Mouse (Mus musculus) adrenal gland (tissue): ENCODE data around the gene Astn1.

Source experiments
- intact Hi-C: fragments of 180-260 bp; cut with DNase I; formaldehyde crosslinking; loops from one replicate; pipeline ENCODE4 v1.15.1; 2025
- microRNA-seq, 2 experiments: library from miRNA; unstranded; fragments of <30 nt; microRNA quantifications; one replicate each; pipeline ENCODE4; 2019

Astn1 gene

GRCm38 (mm10) chr1:158732868-158733496, 370.9 kb downstream of the Astn1 start:
- intact Hi-C loops: no loop called here

DNA sequence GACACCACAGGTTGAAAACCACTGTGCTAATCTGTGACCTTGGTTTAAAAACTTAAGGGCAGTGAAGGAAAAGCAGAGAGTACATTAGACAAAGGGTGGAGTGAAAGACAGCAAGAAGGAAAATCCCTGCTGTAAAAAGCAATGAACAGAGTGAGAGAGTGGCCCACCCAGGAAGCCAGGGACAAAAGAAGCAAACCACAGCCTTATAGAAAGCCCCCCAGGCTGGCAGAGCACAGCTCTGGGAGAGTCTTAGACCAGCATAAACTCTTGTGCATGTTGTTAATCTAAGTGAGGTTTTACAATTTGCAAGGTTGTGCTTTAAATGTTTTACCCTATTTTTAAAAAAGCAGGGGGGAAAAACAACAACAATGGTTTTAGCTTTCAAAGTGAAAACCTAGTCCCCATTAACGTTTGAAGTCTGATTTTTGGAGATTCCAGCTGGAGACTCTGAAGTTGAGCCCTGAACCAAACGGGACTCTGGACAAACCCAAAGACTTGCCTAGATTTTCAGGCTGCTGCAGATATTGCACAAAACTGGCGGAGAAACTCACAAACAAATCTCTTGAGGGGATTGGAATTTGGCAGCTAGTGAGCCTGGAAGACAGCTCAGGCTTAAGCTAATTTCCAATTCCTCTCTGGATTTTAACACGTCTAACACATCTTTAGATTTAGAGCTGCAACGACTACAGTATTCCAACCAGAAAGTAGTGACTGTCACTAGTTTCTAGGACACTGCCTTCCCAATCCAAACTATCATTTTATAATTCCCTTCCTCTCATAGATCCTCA, 377.3 kb downstream of the Astn1 start:
- intact Hi-C loops: no loop called here

DNA sequence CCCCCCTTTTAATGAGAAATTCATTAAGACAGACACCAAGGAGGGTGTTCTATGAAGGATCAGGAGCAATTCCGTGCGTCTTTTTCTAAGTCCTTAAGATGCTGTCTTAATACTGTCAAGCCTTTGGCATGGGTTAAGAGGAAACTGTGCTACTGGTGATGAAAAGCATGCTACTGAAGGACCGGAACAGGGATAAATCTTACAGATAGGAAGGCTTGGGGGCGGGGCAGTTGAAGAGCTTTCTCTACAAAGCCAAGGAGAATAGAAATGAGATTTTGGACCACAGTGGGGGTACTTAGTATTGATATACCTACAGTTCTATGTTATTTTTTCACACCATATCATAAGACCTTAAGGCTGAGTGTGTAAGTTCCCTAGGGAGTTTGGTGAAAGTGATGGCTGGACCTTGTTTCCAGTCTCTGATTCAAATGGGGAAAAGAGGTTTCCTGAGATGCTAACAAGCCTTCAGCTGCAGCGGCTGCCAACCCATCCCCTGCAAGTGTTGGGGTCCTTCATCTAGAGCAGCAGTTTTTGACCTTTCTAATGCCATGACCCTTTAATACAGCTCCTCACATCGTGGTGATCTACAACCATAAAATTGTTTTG, 378.2 kb downstream of the Astn1 start:
- intact Hi-C loops: no loop called here

DNA sequence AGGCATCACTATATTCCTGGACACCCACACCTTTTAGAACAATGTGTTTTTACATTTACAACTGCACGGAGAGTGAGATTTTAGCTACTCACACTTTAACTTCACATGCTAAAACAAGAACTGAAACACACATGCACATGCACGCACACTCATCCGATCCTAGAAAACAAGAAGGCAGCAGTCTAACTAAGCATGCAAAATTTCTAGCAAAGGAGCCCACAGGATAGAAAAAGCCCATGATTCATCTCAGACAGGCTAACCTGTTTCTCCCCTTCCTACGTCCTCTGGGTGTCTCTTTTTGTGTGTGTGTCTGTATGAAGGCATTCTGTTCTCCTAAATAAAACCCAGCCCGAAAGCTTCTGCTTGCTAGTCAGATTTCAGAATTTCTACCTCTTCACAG, 378.9 kb downstream of the Astn1 start:
- intact Hi-C loops: no loop called here

Small RNA genes lying within 50 kb of the gene (microRNA-seq; reads per million reads assigned to microRNA genes)
- 14.7 to 20.6 reads per million in 2 experiments for gene Mir488
